In the genomic region with DNA sequence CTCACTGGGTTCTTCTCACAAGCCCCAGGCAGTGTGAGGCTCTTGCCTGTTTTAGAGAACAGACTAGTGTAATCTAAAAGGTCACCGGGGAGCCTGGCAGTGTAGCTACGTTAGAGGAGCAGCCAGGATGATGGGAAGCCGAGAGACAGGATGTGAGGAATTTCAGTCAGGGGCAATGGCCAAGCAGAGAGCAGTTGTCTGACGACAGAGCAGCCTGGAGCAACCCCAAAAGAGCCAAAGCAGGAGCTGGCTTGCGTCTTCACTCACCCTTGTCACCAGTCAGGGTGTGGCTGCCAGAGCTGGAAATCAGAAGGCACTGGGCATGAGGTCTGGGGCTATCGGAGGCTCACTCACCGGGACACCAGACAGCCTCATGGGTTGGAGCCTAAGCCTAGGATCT, we compare ENCODE assay signal across 13 mouse cellular contexts. TPM values are rescaled to one million over a fixed set of nuclear protein-coding genes. Genes with fewer than 3 reads are reported as not detected.
A peak's percentile ranks its signal among the peaks of the same experiment; 100 is the strongest.
DNase-seq lines count a peak whose midpoint lies in the region; ATAC-seq and TF ChIP-seq lines count a peak whose summit lies in the region.
"Had no signal": no experiment of that assay in that cellular context is flagged by ENCODE, and none has a peak within 500 bp of the region (broad histone marks: within the 10 kb centered on the region; RNA-seq: fewer than 3 reads in every experiment).

No protein-coding gene starts in this region.

- peak; percentile 98 for DNase-seq in heart, adult 11 months
- DNase-seq in ES-E14 (ENCODE audit: low read depth, low spot score) (no peak), liver (no peak)
- DNase-seq in gastrocnemius, postnatal 14 days, result peak; percentile 23
- DNase-seq in heart, postnatal 25 days (ENCODE audit: low spot score), result peak; percentile 67
- no peak for DNase-seq in left cerebral cortex, adult 9 months (ENCODE audit: low spot score in 2 of 2)
- DNase-seq in spleen, adult 18-20 months, result no peak

- ATAC-seq in heart, embryonic 11.5 days (replicated peaks; ENCODE audit: insufficient number of reproducible peaks, low FRiP score, low TSS enrichment), result no peak
- ATAC-seq: inflammation-experienced regulatory T-cells, adult 6 months had no signal

- H3K27me3 ChIP-seq in heart, embryonic 11.5 days (ENCODE audit: control insufficient read depth, insufficient read depth, low read length), result peaks cover 8% of the 10 kb centered on the region; the same call in 1 of the 2 replicates
- H3K27me3 ChIP-seq: embryonic facial prominence, embryonic 12.5 days; limb, embryonic 13.5 days had no signal

- H3K4me1 ChIP-seq in heart, embryonic 11.5 days (ENCODE audit: control insufficient read depth, insufficient read depth, low read length), result peaks cover 19% of the 10 kb centered on the region
- peaks cover 32 to 70% of the 10 kb centered on the region in 2 experiments for H3K4me1 ChIP-seq in ES-E14 (ENCODE audit: control insufficient read depth in 2 of 2, insufficient read depth in 2 of 2, low read length in 2 of 2, poor library complexity in 1 of 2)

- 25% methylated on average over 7 of the region's 7 CpGs for WGBS in heart, embryonic 11.5 days (ENCODE audit: insufficient replicate concordance)

- H3K9me3 ChIP-seq in heart, embryonic 11.5 days (replicated peaks; ENCODE audit: control insufficient read depth, low read length), result no peaks in the 10 kb centered on the region
- no peaks in the 10 kb centered on the region for H3K9me3 ChIP-seq in ES-E14 (ENCODE audit: control insufficient read depth, insufficient read depth, low read depth, low read length)
- H3K9me3 ChIP-seq: embryonic facial prominence, embryonic 12.5 days; limb, embryonic 13.5 days had no signal

- intact Hi-C loops in gastrocnemius, postnatal 14 days (cut with DNase I; ENCODE audit: low total_unique reads), result no loop called here
- intact Hi-C loops in heart, postnatal 25 days (cut with DNase I), result loop anchor here (5.0 kb wide), 1 partner anchor 32 kb away; no protein-coding TSS in a partner anchor

- in situ Hi-C loops in ES-E14 (cut with MboI; ENCODE audit: low sequenced_read_pairs in 2 of 2, unreplicated experiment in 2 of 2), result no loop called here

- no peak overlapping the region for H3K27ac ChIP-seq in heart, embryonic 11.5 days (ENCODE audit: low read depth, low read length)
- 0 out of 2 replicates have a peak overlapping the region, but pooled peaks have one; percentile 8 for H3K27ac ChIP-seq in ES-E14 (ENCODE audit: insufficient read depth, low read depth, low read length, poor library complexity, severe bottlenecking)
- H3K27ac ChIP-seq: embryonic facial prominence, embryonic 12.5 days; limb, embryonic 13.5 days; macrophage had no signal

- no peak overlapping the region for H3K4me3 ChIP-seq in heart, embryonic 11.5 days (ENCODE audit: low read depth, low read length)
- no peak overlapping the region for H3K4me3 ChIP-seq in ES-E14 (ENCODE audit: insufficient read depth in 1 of 2, low read depth in 1 of 2, low read length in 2 of 2, poor library complexity in 1 of 2, severe bottlenecking in 1 of 2)
- H3K4me3 ChIP-seq: embryonic facial prominence, embryonic 12.5 days; limb, embryonic 13.5 days had no signal

- H3K36me3 ChIP-seq in heart, embryonic 11.5 days (ENCODE audit: control insufficient read depth, insufficient read depth, low read length), result no peaks in the 10 kb centered on the region
- H3K36me3 ChIP-seq in ES-E14 (ENCODE audit: control insufficient read depth, insufficient read depth, low read length, poor library complexity, severe bottlenecking), result peaks cover 5% of the 10 kb centered on the region
- H3K36me3 ChIP-seq: embryonic facial prominence, embryonic 12.5 days; limb, embryonic 13.5 days had no signal

- H3K4me2 ChIP-seq in heart, embryonic 11.5 days, result no peak overlapping the region
- H3K4me2 ChIP-seq: embryonic facial prominence, embryonic 12.5 days; limb, embryonic 13.5 days had no signal

- H3K9ac ChIP-seq in heart, embryonic 11.5 days (ENCODE audit: low read depth, low read length), result no peak overlapping the region
- no peak overlapping the region for H3K9ac ChIP-seq in ES-E14 (ENCODE audit: insufficient read depth, low read depth, low read length, poor library complexity, severe bottlenecking)
- H3K9ac ChIP-seq: embryonic facial prominence, embryonic 12.5 days; limb, embryonic 13.5 days had no signal

TF ChIP-seq in ES-E14, 5 proteins besides CTCF, POLR2A, EP300 and RAD21:
- no peak for TF ChIP-seq MAFK (IDR thresholded peaks at IDR 0.05; ENCODE audit: insufficient read depth, low read depth, low read length)
- no peak for TF ChIP-seq CHD2 (IDR thresholded peaks at IDR 0.05; ENCODE audit: low read depth, low read length)
- no peak for TF ChIP-seq ZC3H11A (IDR thresholded peaks at IDR 0.05; ENCODE audit: borderline replicate concordance, low read depth, low read length)
TF ChIP-seq in ES-E14: peak in this region for 0.

RNA-seq across cellular contexts. Expression of a gene that starts 26.5 kb away (rescaled TPM):
- 0.86 and 1.2 TPM in 2 replicates for polyA plus RNA-seq in heart, embryonic 11.5 days (2014; fragmentation: Nextera tagmentation; extraction: Ambion mirVana)
- 234 and 330 TPM in 2 replicates for total RNA-seq in ES-E14 (2012; rRNA removed)
- total RNA-seq in gastrocnemius, postnatal 14 days (2021), result 1 to 10 TPM; 4.3 to 7.0 TPM
- 10 to 100 TPM; 52.8 to 68.3 TPM for total RNA-seq in heart, postnatal 25 days (2021)
- total RNA-seq: monocyte, adult 5-6 weeks had no signal
- polyA plus RNA-seq: macrophage had no signal

Comparison
In these comparisons a context has a peak if more than half of its experiments do, and no peak if none do; other contexts are left out.
1. DNase-seq: peak in heart, adult 11 months (single experiment), gastrocnemius, postnatal 14 days (single experiment) and heart, postnatal 25 days (single experiment); none in ES-E14 (single experiment), left cerebral cortex, adult 9 months (0 of 2), spleen, adult 18-20 months (0 of 2) and liver (single experiment).
2. RNA of a gene that starts 26.5 kb away (total RNA-seq): 234 to 330 TPM in ES-E14 and 52.8 to 68.3 TPM in heart, postnatal 25 days; 4.3 to 7.0 TPM in gastrocnemius, postnatal 14 days; every median in the first group is over 4 times any median in the second.